Comparison of ENCODE assay signal across 13 mouse cellular contexts in the genomic region with DNA sequence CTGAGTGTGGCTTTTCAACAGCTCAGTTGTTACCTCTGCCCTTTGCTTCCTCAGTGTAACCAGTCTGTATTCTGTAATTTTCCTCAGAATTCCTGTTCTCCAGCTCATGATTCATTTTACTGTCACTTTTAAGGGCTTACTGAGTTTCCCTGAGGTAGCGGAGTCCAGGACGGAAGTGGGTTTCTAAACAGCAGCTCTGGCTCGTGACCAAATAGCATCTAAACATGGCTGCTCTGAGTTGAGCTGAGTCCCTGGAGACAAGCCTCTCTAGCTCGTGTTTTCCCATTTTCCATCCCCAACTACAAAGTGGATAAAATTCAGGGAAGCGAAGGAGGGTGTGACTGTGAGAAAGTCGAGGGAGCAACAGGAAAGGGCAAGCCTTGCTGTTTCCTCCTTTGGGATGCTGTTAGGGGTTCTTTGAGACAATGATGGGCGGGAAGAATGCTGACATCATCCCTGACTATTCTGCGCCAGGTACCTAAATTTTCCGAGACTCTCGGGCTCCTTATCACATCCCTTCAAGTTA. TPM values are rescaled to one million over a fixed set of nuclear protein-coding genes. Genes with fewer than 3 reads are reported as not detected.
DNase-seq lines count a peak whose midpoint lies in the region; ATAC-seq and TF ChIP-seq lines count a peak whose summit lies in the region.
"Had no signal": no experiment of that assay in that cellular context is flagged by ENCODE, and none has a peak within 500 bp of the region (broad histone marks: within the 10 kb centered on the region; RNA-seq: fewer than 3 reads in every experiment).

No protein-coding gene starts in this region.

- H3K4me3 ChIP-seq in kidney, embryonic 14.5 days (ENCODE audit: low read length), result no peak overlapping the region
- no peak overlapping the region for H3K4me3 ChIP-seq in ES-Bruce4 (ENCODE audit: low read depth, low read length)
- H3K4me3 ChIP-seq in hindbrain, embryonic 10.5 days, result no peak overlapping the region
- H3K4me3 ChIP-seq: liver, embryonic 15.5 days; midbrain, embryonic 12.5 days had no signal

- WGBS in kidney, embryonic 14.5 days, result 80% methylated on average over 10 of the region's 10 CpGs
- WGBS in hindbrain, embryonic 10.5 days, result 89% methylated on average over 10 of the region's 10 CpGs

- H3K4me1 ChIP-seq in kidney, embryonic 14.5 days (ENCODE audit: control insufficient read depth, insufficient read depth, low read length), result no peaks in the 10 kb centered on the region
- no peaks in the 10 kb centered on the region for H3K4me1 ChIP-seq in ES-Bruce4 (ENCODE audit: control insufficient read depth, insufficient read depth, low read length)
- no peaks in the 10 kb centered on the region for H3K4me1 ChIP-seq in hindbrain, embryonic 10.5 days (replicated peaks)
- H3K4me1 ChIP-seq: midbrain, embryonic 12.5 days had no signal

- no peaks in the 10 kb centered on the region for H3K36me3 ChIP-seq in kidney, embryonic 14.5 days (ENCODE audit: control insufficient read depth, insufficient read depth, low read length)
- no peaks in the 10 kb centered on the region for H3K36me3 ChIP-seq in ES-Bruce4 (ENCODE audit: control insufficient read depth, insufficient read depth, low read length, poor library complexity, severe bottlenecking)
- H3K36me3 ChIP-seq in hindbrain, embryonic 10.5 days, result no peaks in the 10 kb centered on the region
- H3K36me3 ChIP-seq: liver, embryonic 15.5 days; midbrain, embryonic 12.5 days had no signal

- H3K27ac ChIP-seq in kidney, embryonic 14.5 days (ENCODE audit: low read depth, low read length), result no peak overlapping the region
- H3K27ac ChIP-seq in ES-Bruce4 (ENCODE audit: insufficient read depth, low read length), result 0 out of 2 replicates have a peak overlapping the region, but pooled peaks have one; percentile 11
- H3K27ac ChIP-seq in hindbrain, embryonic 10.5 days, result no peak overlapping the region
- H3K27ac ChIP-seq: liver, embryonic 15.5 days; midbrain, embryonic 12.5 days had no signal

- TF ChIP-seq EP300 in ES-Bruce4 (IDR thresholded peaks at IDR 0.05; ENCODE audit: insufficient read depth, low read depth, low read length), result no peak

- TF ChIP-seq POLR2A in ES-Bruce4 (IDR thresholded peaks at IDR 0.05; ENCODE audit: insufficient read depth, low read length), result no peak

- no peaks in the 10 kb centered on the region for H3K27me3 ChIP-seq in kidney, embryonic 14.5 days (ENCODE audit: control insufficient read depth, insufficient read depth, low read length)
- H3K27me3 ChIP-seq in ES-Bruce4 (ENCODE audit: control insufficient read depth, insufficient read depth, low read length, poor library complexity, severe bottlenecking), result no peaks in the 10 kb centered on the region
- H3K27me3 ChIP-seq in hindbrain, embryonic 10.5 days (ENCODE audit: insufficient read depth, poor library complexity, severe bottlenecking), result no peaks in the 10 kb centered on the region
- H3K27me3 ChIP-seq: liver, embryonic 15.5 days; midbrain, embryonic 12.5 days; Patski had no signal

- no peak for TF ChIP-seq CTCF in ES-Bruce4 (IDR thresholded peaks at IDR 0.05; ENCODE audit: low read depth, low read length)

- H3K4me2 ChIP-seq in kidney, embryonic 14.5 days (replicated peaks; ENCODE audit: low read depth, low read length), result no peak overlapping the region
- H3K4me2 ChIP-seq: liver, embryonic 15.5 days; midbrain, embryonic 12.5 days had no signal

- peaks cover 4% of the 10 kb centered on the region; the same call in 1 of the 2 replicates for H3K9me3 ChIP-seq in kidney, embryonic 14.5 days (ENCODE audit: control insufficient read depth, low read length)
- peaks cover 7% of the 10 kb centered on the region for H3K9me3 ChIP-seq in ES-Bruce4 (replicated peaks; ENCODE audit: control insufficient read depth, insufficient read depth, low read length, poor library complexity, severe bottlenecking)
- H3K9me3 ChIP-seq in hindbrain, embryonic 10.5 days, result peaks cover 16% of the 10 kb centered on the region

- H3K9ac ChIP-seq in kidney, embryonic 14.5 days (ENCODE audit: low read depth, low read length), result no peak overlapping the region
- no peak overlapping the region for H3K9ac ChIP-seq in ES-Bruce4 (ENCODE audit: low read depth, poor library complexity, severe bottlenecking)
- H3K9ac ChIP-seq: liver, embryonic 15.5 days; midbrain, embryonic 12.5 days had no signal

- no peak for ATAC-seq in kidney, embryonic 14.5 days (ENCODE audit: low FRiP score, low TSS enrichment)
- ATAC-seq: Patski had no signal

- peak; percentile 36 for DNase-seq in kidney, adult 11 months
- peak; percentile 19 to 28 for DNase-seq in kidney, adult 8-10 months
- DNase-seq in lung, postnatal 14 days, result peak; percentile 28
- no peak for DNase-seq in hindbrain, embryonic 10.5 days (ENCODE audit: low spot score)
- no peak for DNase-seq in urinary bladder, adult 18-20 months (ENCODE audit: low spot score in 2 of 2)
- DNase-seq: cerebellum, adult 9-10 months; right cerebral cortex, postnatal 4 days; thymus, adult 2 months had no signal

RNA-seq across cellular contexts. Expression of a gene that starts 19.9 kb away (rescaled TPM):
- 24.8 and 35.0 TPM in 2 replicates for polyA plus RNA-seq in kidney, embryonic 14.5 days (2014; fragmentation: Nextera tagmentation; extraction: Ambion mirVana)
- 77.8 and 78.7 TPM in 2 replicates for polyA plus RNA-seq in ES-Bruce4 (2011; ENCODE audit: insufficient read depth, insufficient read length, low read depth, missing spikeins)
- 24.2 and 33.0 TPM in 2 replicates for polyA plus RNA-seq in hindbrain, embryonic 10.5 days (2016; fragmentation: Nextera tagmentation; extraction: Ambion mirVana)

RNA-seq across cellular contexts. Expression of a gene that starts 55.0 kb away (rescaled TPM):
- 0.23 and 0.47 TPM in 2 replicates for polyA plus RNA-seq in kidney, embryonic 14.5 days (2014; fragmentation: Nextera tagmentation; extraction: Ambion mirVana)
- 0.22 and 0.30 TPM in 2 replicates for polyA plus RNA-seq in ES-Bruce4 (2011; ENCODE audit: insufficient read depth, insufficient read length, low read depth, missing spikeins)
- 0.42 and 0.81 TPM in 2 replicates for polyA plus RNA-seq in hindbrain, embryonic 10.5 days (2016; fragmentation: Nextera tagmentation; extraction: Ambion mirVana)
- polyA plus RNA-seq: Patski had no signal

Comparison
In these comparisons a context has a peak if more than half of its experiments do, and no peak if none do; other contexts are left out.
1. DNase-seq: peak in kidney, adult 11 months (single experiment), kidney, adult 8-10 months (2 of 2) and lung, postnatal 14 days (single experiment); none in hindbrain, embryonic 10.5 days (single experiment) and urinary bladder, adult 18-20 months (0 of 2).